Mouse (Mus musculus): ENCODE measurements around the gene Rsl1d1. TPM values are rescaled to one million over a fixed set of nuclear protein-coding genes. Genes with fewer than 3 reads are reported as not detected.

The Rsl1d1 gene
- total and polyA plus RNA-seq, 2 experiments from 2014 or later, result 71.0 to 106 TPM

DNA sequence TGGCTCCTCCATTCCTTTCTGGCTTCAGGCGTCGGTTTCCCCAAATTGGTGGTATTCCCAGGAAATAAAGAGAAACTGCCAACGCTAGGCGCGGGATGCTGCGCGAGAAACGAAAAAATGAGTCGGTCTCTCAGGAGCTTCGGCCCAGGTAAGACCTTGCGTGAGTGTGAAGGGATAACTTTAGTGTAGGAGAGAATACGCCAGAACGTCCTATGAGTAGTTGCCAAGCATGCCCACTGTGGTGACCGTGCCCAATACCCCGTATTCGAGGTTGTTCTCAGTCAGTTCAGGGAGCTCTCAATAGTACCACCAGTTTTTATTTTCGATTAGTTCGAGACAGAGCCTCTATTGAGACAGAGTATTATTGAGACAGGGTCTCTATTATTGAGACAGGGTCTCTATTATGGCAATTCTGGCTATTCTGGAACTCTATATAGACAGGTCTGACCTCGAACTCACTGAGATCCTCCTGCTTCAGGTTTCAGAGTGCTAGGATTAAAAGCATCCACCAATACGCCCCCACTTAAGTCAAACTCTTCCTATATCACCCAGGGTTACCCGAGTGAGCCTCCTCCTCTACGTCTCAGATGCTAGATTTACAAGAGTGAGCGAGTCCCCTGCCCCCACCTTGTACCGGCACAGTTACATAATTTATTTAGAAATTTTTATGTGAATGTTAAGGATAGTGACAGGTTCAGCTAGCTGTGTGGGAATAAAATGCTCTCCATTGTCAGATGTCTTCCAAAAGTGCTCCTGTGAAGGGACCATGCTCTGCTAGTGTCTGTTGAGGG, 664 bp upstream of the Rsl1d1 start:
- H3K4me3 ChIP-seq (ENCODE audit: low read depth, low read length), result peak overlapping the region; percentile 89
- peaks cover 33% of the 10 kb centered on the region for H3K36me3 ChIP-seq (replicated peaks; ENCODE audit: control insufficient read depth, insufficient read depth, low read length)
- WGBS, result 5% methylated on average over 24 of the region's 24 CpGs
- no peak for TF ChIP-seq CTCF (IDR thresholded peaks at IDR 0.05; ENCODE audit: low read depth)
- no peak for TF ChIP-seq EP300 (IDR thresholded peaks at IDR 0.05; ENCODE audit: low read depth)
- H3K27me3 ChIP-seq (ENCODE audit: control insufficient read depth, insufficient read depth, low read length), result no peaks in the 10 kb centered on the region
- ATAC-seq (ENCODE audit: insufficient read depth, low read depth), result no peak
- no peaks in the 10 kb centered on the region for H3K9me3 ChIP-seq (replicated peaks; ENCODE audit: control insufficient read depth, low read length)
- H3K9ac ChIP-seq (replicated peaks; ENCODE audit: low read depth, low read length), result peak overlapping the region; percentile 86
- no peak for DNase-seq (ENCODE audit: low spot score)
- H3K4me1 ChIP-seq (ENCODE audit: control insufficient read depth, insufficient read depth), result peaks cover 20% of the 10 kb centered on the region
- H3K27ac ChIP-seq (ENCODE audit: low read depth), result peak overlapping the region; percentile 85
- H3K4me2 ChIP-seq (ENCODE audit: low read depth, low read length), result peak overlapping the region; percentile 80

DNA sequence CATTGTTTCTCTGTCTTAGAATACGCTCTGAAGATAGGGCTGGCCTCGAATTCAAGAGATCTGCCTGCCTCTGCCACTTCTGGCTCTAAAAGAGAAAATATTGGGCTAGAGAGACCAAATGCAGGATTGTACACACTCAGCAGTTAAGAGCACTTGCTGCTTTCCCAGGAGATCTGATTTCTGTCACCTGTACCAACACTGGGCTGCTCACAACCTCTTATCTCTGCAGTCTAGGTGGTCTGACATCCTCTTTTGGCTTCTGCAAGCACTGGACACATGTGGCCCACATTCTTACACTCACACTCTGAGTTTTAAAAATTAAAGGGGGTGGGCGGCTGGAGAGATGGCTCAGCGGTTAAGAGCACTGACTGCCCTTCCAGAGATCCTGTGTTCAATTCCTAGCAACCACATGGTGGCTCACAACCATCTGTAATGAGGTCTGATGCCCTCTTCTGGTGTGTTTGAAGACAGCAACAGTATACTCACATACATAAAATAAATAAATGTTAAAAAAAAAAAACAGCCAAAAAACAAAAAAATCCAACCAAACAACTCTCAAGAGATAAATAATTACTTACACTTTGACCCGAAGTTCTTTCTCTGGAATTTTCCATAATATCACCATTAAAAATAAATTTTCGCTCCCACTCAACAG, 1.3 kb downstream of the Rsl1d1 start:
- H3K9ac ChIP-seq (replicated peaks; ENCODE audit: low read depth, low read length), result peak overlapping the region; percentile 86; the same call in 1 of the 2 replicates
- no peak for TF ChIP-seq EP300 (IDR thresholded peaks at IDR 0.05; ENCODE audit: low read depth)
- no peak for TF ChIP-seq CTCF (IDR thresholded peaks at IDR 0.05; ENCODE audit: low read depth)
- H3K4me2 ChIP-seq (ENCODE audit: low read depth, low read length), result peak overlapping the region; percentile 80
- H3K27me3 ChIP-seq (ENCODE audit: control insufficient read depth, insufficient read depth, low read length), result no peaks in the 10 kb centered on the region
- peaks cover 46% of the 10 kb centered on the region for H3K36me3 ChIP-seq (replicated peaks; ENCODE audit: control insufficient read depth, insufficient read depth, low read length)
- no peak overlapping the region for H3K27ac ChIP-seq (ENCODE audit: low read depth)
- H3K9me3 ChIP-seq (replicated peaks; ENCODE audit: control insufficient read depth, low read length), result no peaks in the 10 kb centered on the region
- peaks cover 20% of the 10 kb centered on the region for H3K4me1 ChIP-seq (ENCODE audit: control insufficient read depth, insufficient read depth)
- no peak for DNase-seq (ENCODE audit: low spot score)
- peak overlapping the region; percentile 89 for H3K4me3 ChIP-seq (ENCODE audit: low read depth, low read length)
- WGBS, result 70% methylated on average over 6 of the region's 6 CpGs
- ATAC-seq (ENCODE audit: insufficient read depth, low read depth), result no peak

DNA sequence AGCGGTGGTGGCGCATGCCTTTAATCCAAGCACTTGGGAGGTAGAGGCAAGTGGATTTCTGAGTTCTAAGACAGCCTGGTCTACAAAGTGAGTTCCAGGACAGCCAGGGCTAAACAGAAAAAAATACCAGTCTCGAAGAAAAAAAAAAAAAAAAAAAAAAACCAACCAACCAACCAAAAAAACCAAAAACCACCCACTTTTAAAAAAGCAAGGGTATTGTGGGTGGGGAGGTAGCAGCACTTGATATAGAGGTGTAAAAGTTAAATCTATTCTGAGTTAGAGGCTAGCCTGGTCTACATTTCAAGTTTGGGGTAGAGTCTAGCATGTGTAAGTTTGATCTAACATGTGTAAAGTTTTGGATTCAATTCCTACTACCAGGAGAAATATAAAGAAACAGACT, 2.9 kb downstream of the Rsl1d1 start:
- Histone ChIP-seq H3K4me1 (ENCODE audit: control insufficient read depth, insufficient read depth) (peaks cover 20% of the 10 kb centered on the region), H3K9me3 (replicated peaks; ENCODE audit: control insufficient read depth, low read length) (no peaks in the 10 kb centered on the region), H3K9ac (replicated peaks; ENCODE audit: low read depth, low read length) (no peak overlapping the region), H3K36me3 (replicated peaks; ENCODE audit: control insufficient read depth, insufficient read depth, low read length) (peaks cover 62% of the 10 kb centered on the region), H3K27ac (ENCODE audit: low read depth) (no peak overlapping the region), H3K4me2 (ENCODE audit: low read depth, low read length) (no peak overlapping the region), H3K4me3 (ENCODE audit: low read depth, low read length) (no peak overlapping the region), H3K27me3 (ENCODE audit: control insufficient read depth, insufficient read depth, low read length) (no peaks in the 10 kb centered on the region)
- DNase-seq (ENCODE audit: low spot score) (no peak), ATAC-seq (ENCODE audit: insufficient read depth, low read depth) (no peak)
- WGBS, result 87% methylated on average over 3 of the region's 3 CpGs
- TF ChIP-seq CTCF (IDR thresholded peaks at IDR 0.05; ENCODE audit: low read depth) (no peak), EP300 (IDR thresholded peaks at IDR 0.05; ENCODE audit: low read depth) (no peak)

DNA sequence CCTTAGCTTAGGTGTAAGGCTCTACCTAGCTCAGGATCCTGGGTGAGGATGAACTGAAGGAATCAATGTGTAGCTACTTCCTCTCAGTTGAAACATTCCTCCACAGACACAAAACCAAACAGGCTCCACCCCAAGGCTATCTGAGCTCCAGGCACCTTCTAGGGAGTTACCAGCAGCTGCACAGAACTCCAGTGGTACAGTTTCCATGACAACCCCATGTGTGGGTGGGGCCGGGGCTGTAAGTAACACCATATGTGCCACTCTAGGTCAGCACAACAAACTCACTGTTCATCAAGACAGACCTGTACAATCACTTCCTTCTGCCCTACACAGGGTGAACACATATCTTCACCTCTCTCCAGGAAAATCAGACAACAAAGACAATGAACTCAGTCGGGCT, 4.7 kb downstream of the Rsl1d1 start:
- WGBS, result 61% methylated on average over 2 of the region's 2 CpGs
- H3K27me3 ChIP-seq (ENCODE audit: control insufficient read depth, insufficient read depth, low read length), result no peaks in the 10 kb centered on the region
- no peak for ATAC-seq (ENCODE audit: insufficient read depth, low read depth)

DNA sequence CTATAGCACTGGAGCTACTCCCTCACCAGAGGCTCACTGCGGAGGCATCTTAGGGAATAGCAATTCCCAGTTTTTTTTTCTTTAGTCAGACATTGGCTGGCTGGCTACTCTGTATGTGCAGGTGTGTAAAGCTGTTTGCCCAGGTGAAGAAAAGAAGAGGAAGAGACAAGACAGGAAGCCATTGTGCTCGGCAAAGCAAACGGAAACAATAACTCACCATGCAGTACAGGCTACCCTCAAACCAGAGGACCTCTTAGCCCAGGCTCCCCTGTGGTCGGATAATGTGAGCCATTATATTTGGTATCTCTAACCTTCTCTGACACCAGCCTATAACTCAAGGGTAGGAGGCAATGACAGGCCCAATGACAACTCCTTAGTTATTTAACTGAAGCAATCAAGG, 6.1 kb downstream of the Rsl1d1 start:
- no peaks in the 10 kb centered on the region for H3K9me3 ChIP-seq (replicated peaks; ENCODE audit: control insufficient read depth, low read length)
- H3K27me3 ChIP-seq (ENCODE audit: control insufficient read depth, insufficient read depth, low read length), result no peaks in the 10 kb centered on the region
- peaks cover 7% of the 10 kb centered on the region; the same call in 1 of the 2 replicates for H3K4me1 ChIP-seq (ENCODE audit: control insufficient read depth, insufficient read depth)
- H3K4me3 ChIP-seq (ENCODE audit: low read depth, low read length), result no peak overlapping the region
- WGBS, result 84% methylated on average over 4 of the region's 4 CpGs
- H3K36me3 ChIP-seq (replicated peaks; ENCODE audit: control insufficient read depth, insufficient read depth, low read length), result peaks cover 94% of the 10 kb centered on the region
- H3K4me2 ChIP-seq (ENCODE audit: low read depth, low read length), result no peak overlapping the region
- ATAC-seq (ENCODE audit: insufficient read depth, low read depth) (no peak), DNase-seq (ENCODE audit: low spot score) (no peak)
- no peak overlapping the region for H3K9ac ChIP-seq (replicated peaks; ENCODE audit: low read depth, low read length)
- no peak overlapping the region for H3K27ac ChIP-seq (ENCODE audit: low read depth)
- no peak for TF ChIP-seq EP300 (IDR thresholded peaks at IDR 0.05; ENCODE audit: low read depth)
- no peak for TF ChIP-seq CTCF (IDR thresholded peaks at IDR 0.05; ENCODE audit: low read depth)

More for the DNA sequence above, 4.7 kb downstream of the Rsl1d1 start:
- Histone ChIP-seq H3K9me3 (replicated peaks; ENCODE audit: control insufficient read depth, low read length) (no peaks in the 10 kb centered on the region), H3K9ac (replicated peaks; ENCODE audit: low read depth, low read length) (no peak overlapping the region), H3K4me2 (ENCODE audit: low read depth, low read length) (no peak overlapping the region), H3K27ac (ENCODE audit: low read depth) (no peak overlapping the region), H3K4me1 (ENCODE audit: control insufficient read depth, insufficient read depth) (peaks cover 12% of the 10 kb centered on the region), H3K36me3 (replicated peaks; ENCODE audit: control insufficient read depth, insufficient read depth, low read length) (peaks cover 80% of the 10 kb centered on the region), H3K4me3 (ENCODE audit: low read depth, low read length) (no peak overlapping the region)
- DNase-seq (ENCODE audit: low spot score), result no peak
- TF ChIP-seq CTCF (IDR thresholded peaks at IDR 0.05; ENCODE audit: low read depth) (no peak), EP300 (IDR thresholded peaks at IDR 0.05; ENCODE audit: low read depth) (no peak)
